Mouse (Mus musculus) layer of hippocampus, postnatal 14 days (tissue): ENCODE results near the gene H2afy2. TPM values are rescaled to one million over a fixed set of nuclear protein-coding genes. Genes with fewer than 3 reads are reported as not detected.

ENCODE experiments used
- microRNA-seq, 2 experiments: library from miRNA; unstranded; fragments of <30 nt; microRNA quantifications; one replicate each; pipeline ENCODE4 v1.2.0; 2021
- total RNA-seq, 2 experiments: library from RNA; stranded (reverse); gene quantifications; 2 replicates each; pipeline ENCODE4 v1.2.3; 2021

The H2afy2 gene
- total RNA-seq, 2 experiments from 2014 or later: 20.2 to 23.4 TPM

Small RNA genes within 50 kb of the gene (microRNA-seq; reads per million reads assigned to microRNA genes)
- gene Mir5108: 0 reads per million in 2 experiments

Other genes with a start within 250 kb of the H2afy2 start
- 1 to 10 TPM; 3.6 to 5.2 TPM for gene Npffr1, start 188.7 kb downstream of the H2afy2 start, total RNA-seq
- gene Ppa1, start 135.6 kb downstream of the H2afy2 start, total RNA-seq: 100 to 1,000 TPM; 102 to 108 TPM
- gene Sar1a, start 103.8 kb downstream of the H2afy2 start, total RNA-seq: 100 to 1,000 TPM; 118 to 121 TPM
- 10 to 100 TPM; 26.3 to 29.6 TPM for gene Tysnd1, start 88.6 kb downstream of the H2afy2 start, total RNA-seq
- gene Aifm2, start 68.9 kb downstream of the H2afy2 start, total RNA-seq: 1 to 10 TPM; 5.2 to 5.6 TPM
- 1 to 10 TPM; 1.7 to 2.4 TPM for gene Col13a1, start 195.0 kb upstream of the H2afy2 start, total RNA-seq